Mouse (Mus musculus): ENCODE data around the gene Pi4kb.
"Not testable (repeated sequence)": the region's sequence is repeated elsewhere in the genome, so short reads cannot be mapped to it uniquely, and the experiment has no call there.

Pi4kb gene

DNA sequence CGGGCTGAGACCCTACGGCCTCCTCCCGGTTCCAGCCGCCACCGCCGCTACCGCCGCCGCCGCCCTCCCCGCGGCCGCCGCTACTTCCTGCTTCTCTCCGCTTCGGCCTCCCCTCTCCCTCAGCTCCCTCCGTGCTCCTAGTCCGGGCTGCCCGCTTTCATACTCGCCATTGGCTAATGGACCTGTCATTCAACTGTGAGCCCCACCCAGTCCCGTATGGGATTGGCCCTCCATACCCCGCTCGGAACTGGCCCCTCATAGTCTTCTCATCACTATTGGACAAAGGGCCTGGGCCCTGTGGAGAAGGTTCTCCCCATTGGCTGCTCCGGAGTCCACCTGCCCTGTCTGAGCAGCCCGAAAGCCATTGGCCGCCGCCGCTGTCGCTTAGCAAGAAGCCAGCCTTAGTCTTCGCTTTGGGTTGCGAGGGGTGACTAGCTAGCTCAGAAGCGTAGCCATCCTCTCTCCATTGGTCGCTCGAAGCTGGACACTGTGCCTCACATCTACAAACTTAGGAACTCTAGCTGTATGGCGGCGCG is 40.9 kb downstream of the Pi4kb start, which contains the start of gene Zfp687:
TSS of gene Zfp687 (minus strand) at position 112 of the 536 bp plus-strand sequence.
- peak; percentile 99 for DNase-seq (ENCODE audit: low read depth, low spot score)

DNA sequence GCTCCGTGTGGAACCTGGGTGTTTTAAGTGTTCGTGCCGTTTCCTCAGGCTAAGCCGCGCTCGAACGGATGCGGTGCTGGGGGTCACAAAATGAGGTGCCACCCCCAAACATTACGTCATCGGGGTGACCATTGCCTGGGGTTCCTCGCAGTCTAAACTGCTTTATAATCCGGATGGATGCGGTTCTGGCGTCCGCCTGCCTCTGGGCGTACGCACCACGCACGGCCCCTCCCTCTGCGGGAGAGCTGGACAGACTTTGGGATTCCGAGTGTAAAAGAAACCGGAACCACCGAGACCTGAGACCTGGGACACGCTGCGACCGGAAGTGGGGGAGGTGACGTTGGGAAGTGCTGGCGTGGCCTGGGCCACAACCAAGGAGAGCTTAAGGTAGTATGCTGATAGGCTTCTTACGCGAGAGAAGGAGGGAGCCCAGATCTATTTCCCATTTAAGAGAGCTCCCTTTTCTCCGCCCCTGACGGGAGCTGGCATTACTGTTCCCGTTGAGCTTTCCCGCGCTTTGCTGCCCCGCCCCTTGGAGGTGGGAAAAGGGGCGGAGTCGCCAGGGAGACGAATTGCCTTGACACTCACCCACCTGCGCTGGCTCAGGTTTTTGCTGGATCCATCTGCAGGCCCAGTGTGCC is 41.5 kb downstream of the Pi4kb start:
- peak; percentile 98 for DNase-seq (ENCODE audit: low read depth, low spot score)

DNA sequence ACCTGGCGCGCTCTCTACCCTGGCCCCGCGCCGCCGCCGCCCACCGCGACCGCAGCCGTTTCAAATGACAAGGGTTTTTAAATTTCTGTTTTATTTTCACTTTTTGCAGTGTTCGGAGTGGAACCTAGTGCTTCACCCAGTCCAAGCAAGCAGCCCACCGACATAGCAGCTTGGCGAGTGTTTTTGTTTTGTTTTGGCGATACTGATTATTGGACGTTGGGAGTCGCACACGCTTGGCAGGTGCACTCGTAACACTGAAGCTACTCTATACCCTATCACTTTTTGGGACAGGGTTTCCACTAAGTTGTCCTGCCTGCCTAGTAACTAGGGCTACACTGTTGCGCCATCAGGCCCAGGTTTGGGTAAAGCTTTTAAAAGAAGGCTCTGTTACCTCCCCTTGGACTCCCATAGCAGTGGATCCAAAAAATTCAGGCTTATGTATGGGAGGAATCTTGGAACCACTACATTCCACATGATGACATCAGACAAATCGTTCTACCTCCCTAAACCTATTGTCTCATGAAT is 42.1 kb downstream of the Pi4kb start:
- no peak for DNase-seq (ENCODE audit: low read depth, low spot score)

DNA sequence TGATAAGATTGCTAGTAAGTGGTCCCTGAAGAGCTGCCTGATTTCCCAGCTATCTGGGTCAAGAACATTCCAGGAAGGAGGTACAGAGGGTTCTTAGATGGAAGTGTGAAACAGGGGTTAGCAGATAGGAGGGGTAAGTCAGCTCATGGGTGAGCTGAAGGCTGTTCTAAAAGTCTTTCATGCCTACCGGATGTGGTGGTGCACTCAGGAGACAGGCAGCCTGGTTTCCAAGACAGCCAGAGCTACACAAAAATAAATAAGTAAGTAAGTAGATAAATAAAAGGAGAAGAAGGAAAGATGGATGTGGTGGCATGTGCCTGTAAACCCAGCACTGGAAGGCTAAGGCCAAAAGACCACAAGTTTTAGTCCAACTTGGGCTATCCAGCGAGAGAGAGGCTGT is 44.2 kb downstream of the Pi4kb start:
- DNase-seq (ENCODE audit: low read depth, low spot score), result no peak

DNA sequence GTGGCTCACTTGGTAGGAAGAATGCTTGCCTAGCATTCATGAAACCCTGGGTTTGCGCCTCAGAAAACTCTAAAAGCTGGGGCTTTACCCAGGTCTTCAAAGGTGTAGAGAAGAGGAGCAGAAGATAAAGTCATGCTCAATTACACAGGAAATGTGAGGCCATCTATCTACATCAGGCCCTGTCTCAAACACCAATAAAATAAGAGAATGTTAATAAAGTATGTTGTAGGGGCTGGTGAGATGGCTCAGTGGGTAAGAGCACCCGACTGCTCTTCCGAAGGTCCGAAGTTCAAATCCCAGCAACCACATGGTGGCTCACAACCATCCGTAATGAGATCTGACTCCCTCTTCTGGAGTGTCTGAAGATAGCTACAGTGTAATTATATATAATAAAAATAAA is 46.4 kb downstream of the Pi4kb start:
- DNase-seq (ENCODE audit: low read depth, low spot score), result not testable (repeated sequence)

DNA sequence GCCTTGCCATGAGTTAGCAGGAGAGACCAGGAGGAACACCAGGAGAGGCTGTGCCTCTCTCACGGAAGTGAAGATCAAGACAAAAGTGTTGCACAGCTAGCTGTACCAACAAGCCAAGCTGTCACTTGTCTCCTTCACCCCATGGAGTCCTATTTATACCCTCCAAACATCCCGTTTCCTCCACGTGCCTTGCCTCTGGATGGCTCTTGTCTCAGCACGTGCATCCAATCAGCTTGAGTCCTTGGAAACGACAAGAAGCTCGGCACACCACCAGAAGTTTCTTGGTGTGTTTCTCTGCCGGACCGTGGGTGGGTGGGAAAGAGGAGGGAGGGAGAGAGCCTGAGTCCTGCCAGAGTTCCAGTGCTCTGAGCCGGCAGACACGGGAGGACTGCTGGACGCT is 50.0 kb downstream of the Pi4kb start:
- peak; percentile 35 for DNase-seq (ENCODE audit: low read depth, low spot score)

DNA sequence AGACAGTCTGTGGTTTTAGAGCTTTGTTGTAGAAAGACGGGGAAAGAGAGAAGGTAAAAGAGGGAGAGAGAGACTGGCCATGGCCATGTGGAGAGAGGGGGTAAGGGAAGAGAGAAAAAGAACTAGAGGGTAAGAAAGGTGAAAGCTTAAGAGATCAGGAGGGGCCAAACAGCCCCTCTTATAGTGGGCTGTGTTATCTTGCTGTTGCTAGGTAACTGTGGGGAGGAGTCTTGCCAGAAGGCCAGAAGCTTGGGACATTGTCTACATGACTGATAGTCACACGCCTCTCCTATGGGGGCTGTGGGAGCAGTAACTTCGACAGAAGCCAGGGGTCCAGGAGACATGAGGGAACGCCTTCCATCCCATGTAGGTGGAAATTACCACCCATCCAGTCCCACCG is 50.7 kb downstream of the Pi4kb start:
- DNase-seq (ENCODE audit: low read depth, low spot score), result no peak

DNA sequence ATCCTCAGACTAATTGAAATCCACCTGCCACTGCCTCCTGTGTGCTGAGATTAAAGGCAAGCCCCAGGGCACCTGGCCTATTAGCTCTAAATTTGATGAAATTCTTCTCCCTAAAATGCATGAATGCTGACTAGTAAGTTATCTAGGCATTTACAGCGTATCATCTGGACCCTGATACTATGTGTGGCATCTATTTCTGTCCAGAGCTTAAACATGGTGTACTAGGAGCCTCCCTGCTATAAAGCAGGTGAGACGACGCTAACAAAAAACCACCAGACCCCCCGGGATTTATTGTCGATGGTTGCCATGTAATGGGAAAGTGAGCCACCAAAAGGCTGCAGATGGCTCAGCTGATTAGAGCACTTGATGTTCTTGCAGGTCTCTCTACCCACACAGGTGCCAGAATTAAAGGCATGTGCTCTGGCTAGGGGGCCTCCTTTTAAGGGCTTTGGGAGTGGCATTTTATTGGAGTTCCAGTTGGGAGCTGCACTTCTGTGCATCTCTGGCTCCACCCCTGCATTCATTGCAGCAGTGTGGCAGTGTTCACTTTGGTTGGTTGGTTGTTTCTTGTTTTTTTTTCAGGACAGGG is 52.6 kb downstream of the Pi4kb start:
- DNase-seq (ENCODE audit: low read depth, low spot score), result peak; percentile 34

DNA sequence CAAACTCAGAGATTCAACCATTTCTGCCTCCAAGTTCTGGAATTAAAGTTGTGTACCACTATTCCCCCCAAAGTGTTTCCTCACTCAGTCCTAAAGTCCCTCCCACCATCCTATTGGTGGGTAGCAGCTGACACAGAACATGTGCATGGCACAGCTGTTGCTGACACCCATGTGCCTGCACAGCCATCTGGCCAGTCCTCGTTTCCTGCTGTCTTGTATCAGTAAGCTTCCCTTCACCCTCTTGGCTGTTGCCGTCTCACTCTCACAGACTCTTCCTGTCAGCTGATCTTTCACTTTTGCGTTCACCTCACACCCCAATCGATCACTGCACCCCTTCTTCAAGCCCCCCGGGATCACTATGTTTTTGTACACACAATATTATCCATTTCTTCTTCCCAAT is 53.2 kb downstream of the Pi4kb start:
- no peak for DNase-seq (ENCODE audit: low read depth, low spot score)

DNA sequence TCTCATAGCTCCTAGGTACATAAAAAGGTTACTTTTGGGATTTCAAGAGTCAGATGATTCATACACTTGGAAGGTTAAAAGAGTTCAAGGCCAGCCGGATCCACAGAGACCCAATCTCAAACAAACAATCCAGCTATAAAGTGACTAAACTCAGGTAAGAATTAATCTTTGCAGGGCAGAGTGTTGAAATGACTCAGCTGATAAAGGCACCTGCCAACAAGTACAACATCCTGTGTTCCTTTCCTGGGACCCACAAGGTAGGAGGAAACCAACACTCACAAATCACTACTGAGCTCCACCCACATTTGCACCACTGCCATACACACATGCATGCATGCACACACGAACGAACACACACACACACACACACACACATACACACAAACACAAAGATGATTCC is 54.1 kb downstream of the Pi4kb start:
- DNase-seq (ENCODE audit: low read depth, low spot score), result no peak

DNA sequence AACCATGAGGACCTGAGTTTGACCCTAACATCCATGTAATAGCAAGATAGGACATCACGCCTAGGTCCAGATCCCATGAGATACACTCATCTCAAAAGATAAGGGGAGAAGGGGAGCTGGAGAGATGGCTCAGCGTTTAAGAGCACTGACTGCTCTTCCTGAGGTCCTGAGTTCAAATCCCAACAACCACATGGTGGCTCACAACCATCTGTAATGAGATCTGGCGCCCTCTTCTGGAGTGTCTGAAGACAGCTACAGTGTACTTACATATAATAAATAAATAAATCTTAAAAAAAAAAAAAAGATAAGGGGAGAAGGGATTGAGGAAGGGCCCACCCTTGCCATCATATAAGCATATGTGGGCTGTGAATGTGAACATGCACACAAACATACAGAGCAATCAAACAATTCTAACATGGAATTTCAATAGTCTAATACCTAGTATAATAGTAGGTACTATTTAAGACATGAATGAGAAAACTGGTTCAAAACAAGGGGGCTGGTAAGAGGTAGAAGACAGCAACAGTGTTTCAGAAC is 54.8 kb downstream of the Pi4kb start:
- not testable (repeated sequence) for DNase-seq (ENCODE audit: low read depth, low spot score)

DNA sequence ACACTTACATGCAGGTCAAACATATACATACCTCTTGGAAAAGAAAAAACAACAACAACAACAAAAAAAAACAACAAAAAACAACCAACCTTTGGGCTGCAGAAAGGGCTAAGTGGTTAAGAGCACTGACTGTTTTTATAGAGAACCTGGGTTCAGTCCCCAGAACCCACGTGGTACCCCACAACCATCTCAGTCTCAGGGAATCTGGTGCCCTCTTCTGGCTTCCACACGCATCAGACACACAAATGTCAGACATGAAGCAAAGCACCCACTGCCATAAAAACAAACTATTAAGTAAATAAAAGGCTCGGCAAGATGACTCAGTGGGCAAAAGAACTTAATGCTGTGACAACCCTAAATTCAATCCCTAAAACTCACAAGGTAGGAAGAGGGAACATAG is 55.4 kb downstream of the Pi4kb start:
- peak; percentile 30 for DNase-seq (ENCODE audit: low read depth, low spot score)

DNA sequence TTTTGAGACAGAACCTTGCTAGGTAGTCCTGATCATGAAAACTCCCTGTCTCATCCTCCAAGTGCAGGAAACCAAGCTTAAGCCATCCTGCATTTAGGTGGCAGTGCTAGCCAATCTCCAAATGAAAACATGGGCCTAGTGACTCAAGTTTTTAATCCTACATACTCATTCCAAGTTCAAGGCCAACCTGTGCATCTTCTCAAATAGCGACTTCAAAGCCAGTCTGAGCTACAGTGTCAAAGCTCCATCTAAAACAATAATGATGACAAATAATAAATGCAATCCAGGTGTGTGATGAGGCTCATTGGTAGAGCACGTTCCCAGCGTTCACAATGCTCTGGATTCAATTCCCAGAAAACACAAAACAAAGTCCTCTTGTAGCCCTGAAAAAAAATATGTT is 67.1 kb downstream of the Pi4kb start:
- no peak for DNase-seq (ENCODE audit: low read depth, low spot score)

DNA sequence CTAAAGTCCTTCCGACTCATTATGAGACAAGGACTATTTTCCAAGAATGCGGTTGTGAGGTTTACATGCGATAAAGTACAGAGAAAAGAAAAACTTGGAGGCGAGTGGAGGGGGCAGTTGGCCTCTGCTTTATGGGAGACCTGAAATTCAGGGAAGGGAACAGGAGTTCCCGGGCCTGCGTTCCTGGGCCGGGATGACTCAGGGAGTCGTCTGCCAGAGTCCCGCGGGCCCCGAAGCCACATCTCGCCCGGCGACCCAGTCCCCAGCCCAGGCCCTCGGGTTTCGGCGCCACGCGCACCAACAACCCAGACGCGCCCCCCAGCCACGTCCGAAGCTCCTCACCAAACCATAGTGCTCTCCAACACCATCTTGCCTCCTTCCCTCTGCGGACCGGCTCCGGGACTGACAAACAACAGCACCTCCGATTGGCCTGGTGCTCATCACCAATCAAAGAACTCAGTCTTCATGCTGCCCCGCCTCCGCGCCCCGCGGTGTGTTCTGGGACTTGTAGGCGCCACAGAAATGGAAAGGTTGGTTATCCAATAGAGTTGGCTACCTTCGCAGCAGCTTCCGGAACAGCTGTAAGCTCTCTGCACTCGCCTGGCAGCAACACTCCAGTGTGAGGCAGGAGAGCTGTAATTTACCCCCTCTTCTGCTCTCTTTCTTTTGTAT is 67.8 kb downstream of the Pi4kb start, which contains the start of gene Psmd4:
TSS of gene Psmd4 (minus strand) at position 449 of the 672 bp plus-strand sequence.
- DNase-seq (ENCODE audit: low read depth, low spot score), result peak; percentile 98

DNA sequence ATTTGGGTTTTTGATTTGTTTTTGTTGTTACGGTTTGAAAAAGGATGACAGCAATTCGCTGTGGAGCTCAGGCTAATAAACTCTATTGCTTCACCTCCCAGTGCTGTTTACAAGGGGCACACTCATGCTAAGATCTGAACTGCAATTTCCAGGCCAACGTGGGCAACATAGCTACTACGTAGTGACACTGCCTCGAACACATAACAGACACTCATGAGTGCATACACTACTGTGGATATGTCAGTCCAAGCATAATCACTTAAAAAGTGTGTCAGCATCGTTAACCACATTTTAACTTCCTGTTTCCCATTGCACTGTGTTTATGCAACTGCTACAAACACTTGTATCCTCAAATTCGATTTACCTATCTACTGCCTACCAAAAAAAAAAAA is 68.3 kb downstream of the Pi4kb start:
- DNase-seq (ENCODE audit: low read depth, low spot score), result no peak

DNA sequence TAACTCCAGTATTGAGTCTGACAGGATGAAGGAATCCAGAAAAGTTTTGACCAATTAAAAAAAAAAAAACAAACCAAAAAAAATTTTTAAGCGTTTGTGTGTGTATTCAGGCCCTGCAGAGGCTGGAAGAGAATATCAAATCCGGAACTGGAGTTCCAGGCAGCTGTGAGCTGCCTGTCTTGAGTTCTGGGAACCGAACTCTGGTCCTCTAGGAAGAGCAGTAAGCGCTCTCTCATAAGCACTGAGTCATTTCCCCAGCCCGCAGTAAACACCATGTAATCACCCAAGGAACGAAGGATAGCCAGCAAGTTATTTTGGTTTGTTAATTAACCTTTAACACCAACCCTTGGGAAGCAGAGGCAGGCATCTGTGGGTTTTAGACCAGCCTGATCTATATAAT is 68.7 kb downstream of the Pi4kb start:
- DNase-seq (ENCODE audit: low read depth, low spot score), result no peak

DNA sequence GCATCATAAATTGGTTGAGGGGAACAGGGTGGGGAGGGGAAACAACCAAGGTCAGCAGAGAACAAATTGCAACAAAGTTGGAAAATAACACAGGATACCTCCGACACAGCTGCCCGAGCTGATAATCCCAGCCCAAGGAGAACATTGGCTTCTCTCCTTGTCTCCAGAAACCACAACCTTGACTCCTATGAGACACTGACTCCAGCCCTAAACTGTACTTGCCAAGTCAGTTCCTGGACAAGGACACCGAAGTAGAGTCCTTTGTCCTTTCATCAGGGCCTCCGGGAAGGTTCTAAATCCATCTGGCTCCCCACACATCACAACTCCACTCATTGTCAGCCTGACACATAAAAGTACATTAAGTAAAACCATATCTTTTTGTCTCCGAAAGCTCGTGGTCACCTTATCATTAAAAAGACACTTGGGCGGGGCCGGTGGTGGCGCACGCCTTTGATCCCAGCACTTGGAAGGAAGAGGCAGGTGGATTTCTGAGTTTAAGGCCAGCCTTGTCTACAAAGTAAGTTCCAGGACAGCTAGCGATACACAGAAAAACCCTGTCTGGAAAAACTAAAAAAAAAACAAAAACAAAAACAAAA is 72.0 kb downstream of the Pi4kb start:
- DNase-seq (ENCODE audit: low read depth, low spot score), result no peak

DNA sequence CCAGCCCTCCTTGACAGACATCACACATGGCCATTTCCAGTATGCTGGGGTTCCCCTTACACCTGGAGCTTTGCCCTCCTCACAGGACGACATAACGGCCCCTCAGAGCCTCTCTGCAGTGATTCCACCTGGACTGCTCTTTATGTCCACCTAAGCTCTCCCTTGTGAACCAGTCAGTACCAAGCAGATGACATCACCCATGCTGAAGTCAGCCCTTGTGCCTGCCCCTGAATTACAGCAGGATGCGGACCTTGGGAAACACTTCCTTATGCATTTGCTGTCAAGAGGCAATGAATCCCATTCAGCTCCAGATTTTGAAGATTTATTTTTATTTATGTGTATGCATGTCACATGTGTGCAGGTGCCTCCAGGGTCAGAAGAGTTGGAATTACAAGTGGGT is 73.4 kb downstream of the Pi4kb start:
- no peak for DNase-seq (ENCODE audit: low read depth, low spot score)

DNA sequence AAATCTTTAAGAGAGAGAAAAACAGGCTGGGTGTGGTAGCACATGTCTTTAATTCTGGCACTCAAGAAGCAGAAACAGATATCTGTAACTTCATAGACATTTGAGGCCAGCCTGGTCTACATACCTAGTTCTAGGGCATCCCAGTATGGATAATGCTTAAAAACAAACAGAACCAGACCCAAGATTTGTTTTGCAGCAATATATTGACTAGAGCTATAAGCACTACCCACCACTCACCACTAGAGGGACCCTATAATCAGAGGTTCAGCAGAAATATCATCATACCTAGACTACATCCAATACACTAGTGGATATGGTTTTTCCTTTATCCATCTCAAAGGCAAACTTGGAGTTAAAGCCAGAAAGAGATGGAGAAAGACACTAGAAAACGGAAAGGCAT is 78.4 kb downstream of the Pi4kb start:
- peak; percentile 48 for DNase-seq (ENCODE audit: low read depth, low spot score)

DNA sequence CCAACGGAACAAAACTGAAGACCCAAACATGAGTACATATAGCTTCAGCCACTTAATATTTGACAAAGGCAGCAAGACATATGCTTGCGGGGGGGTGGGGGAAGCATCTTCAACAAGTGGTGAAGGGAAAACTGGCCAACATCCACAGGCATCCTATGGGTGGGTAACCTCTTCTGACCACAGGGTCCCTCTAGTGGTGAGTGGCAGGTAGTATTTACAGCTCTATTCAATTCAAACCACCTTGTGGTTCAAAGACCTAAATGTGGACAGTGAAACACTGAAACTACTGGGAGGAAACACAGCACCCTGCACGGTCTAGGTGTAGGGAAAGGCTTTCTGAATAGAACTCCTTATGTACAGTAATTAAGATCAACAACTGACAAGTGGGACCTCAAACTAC is 79.2 kb downstream of the Pi4kb start:
- DNase-seq (ENCODE audit: low read depth, low spot score), result peak; percentile 86

DNA sequence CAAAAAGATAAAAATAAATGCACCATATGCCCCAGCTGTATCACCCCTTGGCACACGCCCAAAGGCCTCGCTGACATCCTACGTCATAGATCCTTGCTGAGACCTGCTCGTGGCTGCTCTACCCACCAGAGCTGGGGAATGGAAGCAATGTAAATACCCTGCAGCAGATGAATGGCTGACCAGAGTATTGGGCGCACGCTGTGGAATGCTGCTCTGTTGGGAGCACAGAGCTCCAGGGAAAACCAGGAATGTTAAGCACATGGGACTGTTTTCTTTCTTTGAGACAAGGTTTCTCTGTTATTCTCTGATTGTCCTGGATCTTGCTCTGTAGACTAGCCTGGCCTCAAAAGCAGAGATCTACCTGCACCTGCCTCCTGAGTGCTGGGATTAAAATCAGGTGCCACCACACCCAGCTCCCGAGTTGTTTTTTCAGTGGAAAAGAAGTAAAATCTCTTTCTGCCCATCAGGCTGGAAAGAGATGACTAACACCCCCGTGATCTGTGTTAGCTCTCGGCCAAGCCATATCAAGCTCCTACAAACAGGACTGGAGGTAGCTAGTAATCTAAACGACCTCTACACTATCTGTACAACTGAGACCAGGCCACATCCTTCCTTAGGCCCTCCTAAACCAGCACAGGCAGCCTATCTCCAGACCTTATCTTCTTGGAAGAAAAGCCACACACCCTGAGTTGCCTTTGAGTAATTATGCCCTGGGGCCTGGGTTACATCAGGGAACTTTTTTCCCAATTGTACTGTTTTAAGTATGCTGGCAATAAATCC is 80.1 kb downstream of the Pi4kb start:
- DNase-seq (ENCODE audit: low read depth, low spot score), result no peak
